Mouse (Mus musculus) ES-Bruce4 (cell line): Measurements from ENCODE around the gene Tmem231. TPM values are rescaled to one million over a fixed set of nuclear protein-coding genes. Genes with fewer than 3 reads are reported as not detected.

Source experiments
- H3K27ac ChIP-seq: 2 replicates; pipeline ENCODE4 v1.5.1; 2012; ENCODE audit warnings: low read length, inconsistent platforms; ENCODE audit not compliant: insufficient read depth
- H3K27me3 ChIP-seq: 2 replicates; pipeline ENCODE4 v1.6.1; 2012; ENCODE audit warnings: mild to moderate bottlenecking, low read length, inconsistent platforms; ENCODE audit not compliant: control insufficient read depth, poor library complexity, insufficient read depth, severe bottlenecking
- H3K36me3 ChIP-seq: 2 replicates; pipeline ENCODE4 v1.6.1; 2012; ENCODE audit warnings: inconsistent platforms, mild to moderate bottlenecking, low read length, moderate library complexity; ENCODE audit not compliant: control insufficient read depth, poor library complexity, insufficient read depth, severe bottlenecking
- H3K4me1 ChIP-seq: one replicate; pipeline ENCODE4 v1.8.1; 2011; ENCODE audit warnings: low read length; ENCODE audit not compliant: control insufficient read depth, insufficient read depth
- H3K4me3 ChIP-seq: 2 replicates; pipeline ENCODE4 v1.5.1; 2011; ENCODE audit warnings: low read depth, mild to moderate bottlenecking, low read length
- H3K9ac ChIP-seq: 2 replicates; pipeline ENCODE4 v1.6.1; 2012; ENCODE audit warnings: low read depth, mild to moderate bottlenecking, inconsistent platforms; ENCODE audit not compliant: poor library complexity, severe bottlenecking
- H3K9me3 ChIP-seq: replicated peaks from 2 replicates; pipeline ENCODE4 v1.6.1; 2012; ENCODE audit warnings: mild to moderate bottlenecking, low read length, inconsistent platforms; ENCODE audit not compliant: control insufficient read depth, poor library complexity, insufficient read depth, severe bottlenecking
- CTCF ChIP-seq: IDR thresholded peaks from one replicate; pipeline ENCODE4 v1.8.1; 2011; ENCODE audit warnings: low read depth, low read length
- EP300 ChIP-seq: IDR thresholded peaks from 2 replicates; pipeline ENCODE4 v1.6.1; 2011; ENCODE audit warnings: low read depth, low read length; ENCODE audit not compliant: insufficient read depth
- POLR2A ChIP-seq: IDR thresholded peaks from one replicate; pipeline ENCODE4 v1.8.1; 2011; ENCODE audit warnings: low read length; ENCODE audit not compliant: insufficient read depth
- polyA plus RNA-seq: library from polyadenylated mRNA; stranded (reverse); fragments of >200 nt; gene quantifications from 2 replicates; pipeline ENCODE4 v1.2.4, GENCODE M21; 2011; ENCODE audit warnings: low read depth; ENCODE audit not compliant: missing spikeins, insufficient read depth, insufficient read length

The Tmem231 gene
- polyA plus RNA-seq: 16.8 and 18.2 TPM in 2 replicates

GRCm38 (mm10) chr8:111933348-111934076 lies at the start of gene Tmem231:
Tmem231 (minus strand) TSS chr8:111933881.
- peak within 1 kb of the TSS; percentile 80 for H3K4me3 ChIP-seq
- no peaks in the 10 kb centered on the region for H3K9me3 ChIP-seq
- H3K4me1 ChIP-seq: no peaks in the 10 kb centered on the region
- peak within 1 kb of the TSS; percentile 73 for H3K9ac ChIP-seq
- TF ChIP-seq EP300: peak; percentile 10; the same call in 1 of the 2 replicates
- peak; percentile 55 for TF ChIP-seq POLR2A
- TF ChIP-seq CTCF: no peak
- no peaks in the 10 kb centered on the region for H3K36me3 ChIP-seq
- H3K27ac ChIP-seq: peak within 1 kb of the TSS; percentile 82
- H3K27me3 ChIP-seq: no peaks in the 10 kb centered on the region

GRCm38 (mm10) chr8:111982116-111982515 lies 48.4 kb upstream of the Tmem231 start:
- no peaks in the 10 kb centered on the region for H3K4me1 ChIP-seq
- H3K9ac ChIP-seq: no peak overlapping the region
- peaks cover 64% of the 10 kb centered on the region for H3K36me3 ChIP-seq
- no peak overlapping the region for H3K4me3 ChIP-seq
- TF ChIP-seq CTCF: peak; percentile 84
- no peak for TF ChIP-seq EP300
- TF ChIP-seq POLR2A: no peak
- no peaks in the 10 kb centered on the region for H3K9me3 ChIP-seq
- H3K27ac ChIP-seq: no peak overlapping the region
- no peaks in the 10 kb centered on the region for H3K27me3 ChIP-seq

DNA sequence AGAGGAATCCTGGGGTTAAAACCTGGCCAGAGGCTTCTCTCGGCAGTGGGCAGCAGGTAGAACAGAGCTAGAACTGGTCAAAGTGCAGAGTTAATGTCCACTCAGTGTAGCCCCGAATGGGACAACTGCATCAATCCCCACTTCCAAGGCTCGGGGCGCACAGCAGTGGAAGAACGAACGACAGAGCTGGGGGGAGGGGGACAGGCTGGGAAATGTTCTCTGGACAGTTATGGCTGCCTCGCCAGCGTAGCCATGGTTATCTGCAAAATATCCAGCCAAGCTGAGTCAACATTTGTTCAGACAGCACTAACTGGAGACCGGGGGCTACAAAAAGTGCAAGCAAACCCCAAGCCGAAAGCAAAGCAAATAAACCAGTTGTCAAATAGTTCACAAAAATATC lies 44.5 kb upstream of the Tmem231 start:
- Histone ChIP-seq H3K9me3 (peaks cover 13% of the 10 kb centered on the region), H3K4me3 (no peak overlapping the region), H3K36me3 (peaks cover 65% of the 10 kb centered on the region), H3K27ac (no peak overlapping the region), H3K9ac (no peak overlapping the region), H3K4me1 (no peaks in the 10 kb centered on the region), H3K27me3 (no peaks in the 10 kb centered on the region)
- TF ChIP-seq CTCF (no peak), POLR2A (no peak), EP300 (no peak)

DNA sequence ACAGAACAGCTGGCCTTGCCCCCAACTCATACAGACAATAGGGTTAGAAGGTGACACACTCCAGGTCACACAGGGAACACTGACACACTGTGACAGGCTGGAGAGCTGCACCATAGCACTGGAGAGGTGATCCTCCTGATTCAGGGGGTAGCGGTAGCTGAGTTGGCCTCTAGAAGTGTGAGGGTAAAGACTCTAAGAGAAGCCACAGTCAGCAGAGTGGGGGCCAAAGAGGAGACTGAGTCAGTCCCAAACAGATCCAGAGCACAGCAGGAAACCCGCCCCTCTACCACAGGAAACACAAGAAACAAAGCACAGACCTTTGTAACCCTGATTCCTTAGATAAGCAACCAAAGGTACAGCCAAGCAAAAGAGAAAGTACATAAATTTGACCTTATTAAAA lies 42.6 kb upstream of the Tmem231 start:
- no peak for TF ChIP-seq EP300
- no peak for TF ChIP-seq CTCF
- TF ChIP-seq POLR2A: no peak
- no peaks in the 10 kb centered on the region for H3K27me3 ChIP-seq
- H3K36me3 ChIP-seq: peaks cover 71% of the 10 kb centered on the region

DNA sequence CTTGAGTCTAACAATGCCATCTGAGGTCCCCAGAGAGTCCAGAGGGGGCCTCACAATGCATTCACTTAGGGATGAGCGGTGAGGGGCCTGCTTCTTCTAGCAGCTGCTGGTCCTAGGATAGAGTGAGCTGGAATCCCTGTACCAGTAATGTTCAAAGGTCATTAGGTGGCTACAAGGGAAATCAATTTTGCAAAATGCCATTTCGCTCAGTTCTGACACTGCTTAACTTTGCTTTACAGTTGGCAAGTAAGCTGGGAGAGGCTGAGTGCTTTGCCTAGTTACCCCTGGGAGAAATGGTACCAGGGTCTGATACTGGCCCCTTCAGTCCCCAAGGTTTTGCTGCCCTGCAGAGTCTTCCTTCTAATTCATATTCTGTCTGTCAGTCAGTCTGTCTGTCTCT lies 42.0 kb upstream of the Tmem231 start:
- Histone ChIP-seq H3K9ac (no peak overlapping the region), H3K36me3 (peaks cover 68% of the 10 kb centered on the region), H3K27me3 (no peaks in the 10 kb centered on the region), H3K27ac (no peak overlapping the region), H3K9me3 (peaks cover 13% of the 10 kb centered on the region), H3K4me1 (no peaks in the 10 kb centered on the region), H3K4me3 (no peak overlapping the region)
- TF ChIP-seq EP300: no peak
- TF ChIP-seq CTCF: no peak
- TF ChIP-seq POLR2A: no peak

More for the DNA sequence above, 42.6 kb upstream of the Tmem231 start:
- Histone ChIP-seq H3K4me3 (no peak overlapping the region), H3K4me1 (no peaks in the 10 kb centered on the region), H3K27ac (no peak overlapping the region), H3K9ac (no peak overlapping the region), H3K9me3 (peaks cover 13% of the 10 kb centered on the region)

DNA sequence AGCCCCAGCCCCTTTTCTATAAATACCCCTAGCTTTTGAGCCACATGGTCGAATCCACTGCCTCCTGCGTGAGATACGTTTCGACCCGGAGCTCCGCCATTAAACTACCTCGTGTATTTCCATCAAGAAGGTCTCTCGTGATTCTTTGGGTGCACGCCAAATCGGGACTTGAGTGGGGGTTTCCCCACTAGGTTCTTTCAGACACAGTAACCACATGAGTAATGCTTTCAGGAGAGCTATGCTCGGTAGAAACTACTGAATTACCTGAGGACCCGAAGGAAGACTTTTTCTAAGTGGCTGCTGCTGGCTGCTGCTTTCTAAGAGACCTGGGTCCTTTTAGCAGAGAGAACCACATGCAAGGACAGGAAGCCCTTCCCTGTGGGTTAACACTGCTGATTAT lies 40.5 kb upstream of the Tmem231 start:
- Histone ChIP-seq H3K36me3 (peaks cover 57% of the 10 kb centered on the region), H3K27ac (no peak overlapping the region), H3K4me1 (no peaks in the 10 kb centered on the region), H3K27me3 (no peaks in the 10 kb centered on the region), H3K4me3 (no peak overlapping the region), H3K9me3 (peaks cover 13% of the 10 kb centered on the region), H3K9ac (no peak overlapping the region)
- no peak for TF ChIP-seq CTCF
- no peak for TF ChIP-seq POLR2A
- no peak for TF ChIP-seq EP300
